Mouse (Mus musculus): Measurements from ENCODE around the gene Sfn. TPM values are rescaled to one million over a fixed set of nuclear protein-coding genes. Genes with fewer than 3 reads are reported as not detected.

Gene Sfn
- polyA plus RNA-seq, 1 experiment from 2014 or later: 11.6 TPM

DNA sequence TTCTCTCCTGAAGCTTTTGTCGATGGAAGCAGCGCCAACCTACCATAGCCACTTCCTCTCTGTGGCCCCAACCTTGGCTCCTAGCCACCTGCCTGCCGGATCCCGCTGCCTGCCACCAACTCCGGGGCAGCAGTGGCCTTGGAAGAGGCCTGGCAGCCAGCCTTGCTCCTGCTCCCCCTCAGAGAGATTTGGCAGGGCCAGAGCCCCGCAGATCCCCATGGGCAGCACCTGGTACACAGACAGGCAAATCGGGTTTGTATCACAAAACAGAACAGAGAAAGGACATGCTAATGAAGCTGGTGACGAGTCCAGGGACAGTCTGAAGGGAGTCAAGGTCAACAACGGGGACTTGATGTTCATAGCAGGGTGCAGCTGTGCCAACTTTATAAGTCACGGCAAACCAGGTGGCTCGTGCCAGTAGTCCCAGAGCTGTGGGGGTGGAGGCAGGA lies 38.8 kb downstream of the Sfn start:
- Histone ChIP-seq H3K9ac (ENCODE audit: low read length) (no peak overlapping the region), H3K36me3 (ENCODE audit: control insufficient read depth, insufficient read depth, low read length) (no peaks in the 10 kb centered on the region), H3K27me3 (ENCODE audit: control insufficient read depth, insufficient read depth, low read length) (no peaks in the 10 kb centered on the region), H3K4me1 (replicated peaks; ENCODE audit: control insufficient read depth, insufficient read depth, low read length) (no peaks in the 10 kb centered on the region), H3K27ac (ENCODE audit: low read depth, low read length) (no peak overlapping the region), H3K4me3 (ENCODE audit: low read depth, low read length) (no peak overlapping the region), H3K4me2 (ENCODE audit: low read depth, low read length, severe bottlenecking) (no peak overlapping the region), H3K9me3 (ENCODE audit: control insufficient read depth, low read length) (no peaks in the 10 kb centered on the region; the same call in 1 of the 2 replicates)
- no peak for ATAC-seq (replicated peaks; ENCODE audit: low FRiP score)
- DNase-seq (ENCODE audit: low spot score): no peak
- WGBS: 88% methylated on average over 11 of the region's 11 CpGs

- DNase-seq (ENCODE audit: low spot score): no peak
Observed at GRCm38 (mm10) chr4:133561622-133562021, 40.3 kb downstream of the Sfn start.

GRCm38 (mm10) chr4:133559846-133560245 lies 42.1 kb downstream of the Sfn start:
- Histone ChIP-seq H3K9ac (ENCODE audit: low read length) (no peak overlapping the region), H3K36me3 (ENCODE audit: control insufficient read depth, insufficient read depth, low read length) (no peaks in the 10 kb centered on the region), H3K4me1 (replicated peaks; ENCODE audit: control insufficient read depth, insufficient read depth, low read length) (no peaks in the 10 kb centered on the region), H3K4me2 (ENCODE audit: low read depth, low read length, severe bottlenecking) (no peak overlapping the region), H3K27ac (ENCODE audit: low read depth, low read length) (no peak overlapping the region), H3K9me3 (ENCODE audit: control insufficient read depth, low read length) (no peaks in the 10 kb centered on the region; the same call in 1 of the 2 replicates), H3K4me3 (ENCODE audit: low read depth, low read length) (no peak overlapping the region), H3K27me3 (ENCODE audit: control insufficient read depth, insufficient read depth, low read length) (no peaks in the 10 kb centered on the region)
- ATAC-seq (replicated peaks; ENCODE audit: low FRiP score) (no peak), DNase-seq (ENCODE audit: low spot score) (no peak)
- 74% methylated on average over 4 of the region's 4 CpGs for WGBS

More at GRCm38 (mm10) chr4:133561622-133562021, 40.3 kb downstream of the Sfn start:
- 77% methylated on average over 4 of the region's 4 CpGs for WGBS
- Histone ChIP-seq H3K4me3 (ENCODE audit: low read depth, low read length) (no peak overlapping the region), H3K27ac (ENCODE audit: low read depth, low read length) (no peak overlapping the region), H3K36me3 (ENCODE audit: control insufficient read depth, insufficient read depth, low read length) (no peaks in the 10 kb centered on the region), H3K4me1 (replicated peaks; ENCODE audit: control insufficient read depth, insufficient read depth, low read length) (no peaks in the 10 kb centered on the region), H3K9ac (ENCODE audit: low read length) (no peak overlapping the region), H3K4me2 (ENCODE audit: low read depth, low read length, severe bottlenecking) (no peak overlapping the region), H3K27me3 (ENCODE audit: control insufficient read depth, insufficient read depth, low read length) (no peaks in the 10 kb centered on the region), H3K9me3 (ENCODE audit: control insufficient read depth, low read length) (no peaks in the 10 kb centered on the region; the same call in 1 of the 2 replicates)
- ATAC-seq (replicated peaks; ENCODE audit: low FRiP score): no peak

GRCm38 (mm10) chr4:133557041-133557717 lies 44.8 kb downstream of the Sfn start:
- WGBS: 40% methylated on average over 10 of the region's 10 CpGs
- no peak overlapping the region for H3K27ac ChIP-seq (ENCODE audit: low read depth, low read length)
- DNase-seq (ENCODE audit: low spot score): no peak
- no peaks in the 10 kb centered on the region for H3K36me3 ChIP-seq (ENCODE audit: control insufficient read depth, insufficient read depth, low read length)
- ATAC-seq (replicated peaks; ENCODE audit: low FRiP score): no peak
- H3K4me2 ChIP-seq (ENCODE audit: low read depth, low read length, severe bottlenecking): no peak overlapping the region
- H3K9ac ChIP-seq (ENCODE audit: low read length): no peak overlapping the region
- H3K4me1 ChIP-seq (replicated peaks; ENCODE audit: control insufficient read depth, insufficient read depth, low read length): no peaks in the 10 kb centered on the region
- no peaks in the 10 kb centered on the region for H3K9me3 ChIP-seq (ENCODE audit: control insufficient read depth, low read length)
- no peak overlapping the region for H3K4me3 ChIP-seq (ENCODE audit: low read depth, low read length)
- H3K27me3 ChIP-seq (ENCODE audit: control insufficient read depth, insufficient read depth, low read length): no peaks in the 10 kb centered on the region

- ATAC-seq (replicated peaks; ENCODE audit: low FRiP score) (no peak), DNase-seq (ENCODE audit: low spot score) (no peak)
- Histone ChIP-seq H3K27ac (ENCODE audit: low read depth, low read length) (no peak overlapping the region), H3K4me2 (ENCODE audit: low read depth, low read length, severe bottlenecking) (no peak overlapping the region), H3K4me1 (replicated peaks; ENCODE audit: control insufficient read depth, insufficient read depth, low read length) (no peaks in the 10 kb centered on the region), H3K27me3 (ENCODE audit: control insufficient read depth, insufficient read depth, low read length) (no peaks in the 10 kb centered on the region), H3K9ac (ENCODE audit: low read length) (no peak overlapping the region), H3K4me3 (ENCODE audit: low read depth, low read length) (no peak overlapping the region), H3K9me3 (ENCODE audit: control insufficient read depth, low read length) (no peaks in the 10 kb centered on the region), H3K36me3 (ENCODE audit: control insufficient read depth, insufficient read depth, low read length) (no peaks in the 10 kb centered on the region)
- 77% methylated on average over 19 of the region's 19 CpGs for WGBS
Observed at GRCm38 (mm10) chr4:133553448-133554330, 48.3 kb downstream of the Sfn start.

GRCm38 (mm10) chr4:133552768-133553447 lies 49.1 kb downstream of the Sfn start, which contains the start of gene Nr0b2:
Gene Nr0b2 (plus strand): TSS chr4:133553376.
- Histone ChIP-seq H3K36me3 (ENCODE audit: control insufficient read depth, insufficient read depth, low read length) (no peaks in the 10 kb centered on the region), H3K9ac (ENCODE audit: low read length) (no peak within 1 kb of the TSS), H3K27ac (ENCODE audit: low read depth, low read length) (no peak within 1 kb of the TSS), H3K9me3 (ENCODE audit: control insufficient read depth, low read length) (no peaks in the 10 kb centered on the region), H3K4me3 (ENCODE audit: low read depth, low read length) (no peak within 1 kb of the TSS), H3K4me2 (ENCODE audit: low read depth, low read length, severe bottlenecking) (no peak within 1 kb of the TSS), H3K27me3 (ENCODE audit: control insufficient read depth, insufficient read depth, low read length) (no peaks in the 10 kb centered on the region), H3K4me1 (replicated peaks; ENCODE audit: control insufficient read depth, insufficient read depth, low read length) (no peaks in the 10 kb centered on the region)
- WGBS: 81% methylated on average over 10 of the region's 10 CpGs
- DNase-seq (ENCODE audit: low spot score) (no peak), ATAC-seq (replicated peaks; ENCODE audit: low FRiP score) (no peak)

- 92% methylated on average over 1 of the region's 1 CpGs for WGBS
- no peak overlapping the region for H3K27ac ChIP-seq (ENCODE audit: low read depth, low read length)
- ATAC-seq (replicated peaks; ENCODE audit: low FRiP score): no peak
Observed at GRCm38 (mm10) chr4:133552029-133552428, 49.9 kb downstream of the Sfn start.

More at GRCm38 (mm10) chr4:133552029-133552428, 49.9 kb downstream of the Sfn start:
- DNase-seq (ENCODE audit: low spot score): no peak
- no peaks in the 10 kb centered on the region for H3K36me3 ChIP-seq (ENCODE audit: control insufficient read depth, insufficient read depth, low read length)
- no peak overlapping the region for H3K4me2 ChIP-seq (ENCODE audit: low read depth, low read length, severe bottlenecking)
- no peaks in the 10 kb centered on the region for H3K27me3 ChIP-seq (ENCODE audit: control insufficient read depth, insufficient read depth, low read length)
- H3K4me3 ChIP-seq (ENCODE audit: low read depth, low read length): no peak overlapping the region
- no peaks in the 10 kb centered on the region for H3K9me3 ChIP-seq (ENCODE audit: control insufficient read depth, low read length)
- H3K9ac ChIP-seq (ENCODE audit: low read length): no peak overlapping the region
- no peaks in the 10 kb centered on the region for H3K4me1 ChIP-seq (replicated peaks; ENCODE audit: control insufficient read depth, insufficient read depth, low read length)

All from forebrain, embryonic 11.5 days (tissue).